Mouse (Mus musculus): ENCODE measurements around the gene Foxe3.

Foxe3 gene

GRCm38 (mm10) chr4:114913594-114913962 lies 12.2 kb downstream of the Foxe3 start:
- peak; percentile 6 for DNase-seq

GRCm38 (mm10) chr4:114912705-114913593 lies 12.9 kb downstream of the Foxe3 start:
- DNase-seq, result no peak

- DNase-seq, result no peak
Observed at GRCm38 (mm10) chr4:114909602-114910484, 16.0 kb downstream of the Foxe3 start.

- peak; percentile 22 for DNase-seq
Observed at GRCm38 (mm10) chr4:114908829-114909601, 16.8 kb downstream of the Foxe3 start, which contains the start of gene Foxd2. Gene Foxd2, minus strand, starts transcription at chr4:114908873.

- DNase-seq, result no peak
Observed at GRCm38 (mm10) chr4:114907951-114908828, 17.6 kb downstream of the Foxe3 start.

GRCm38 (mm10) chr4:114907056-114907917 lies 18.5 kb downstream of the Foxe3 start:
- no peak for DNase-seq

GRCm38 (mm10) chr4:114905969-114906680 lies 19.7 kb downstream of the Foxe3 start:
- DNase-seq, result no peak

GRCm38 (mm10) chr4:114905501-114905900 lies 20.3 kb downstream of the Foxe3 start:
- no peak for DNase-seq

- DNase-seq, result no peak
Observed at GRCm38 (mm10) chr4:114903422-114903782, 22.4 kb downstream of the Foxe3 start.

GRCm38 (mm10) chr4:114902641-114903421 lies 23.0 kb downstream of the Foxe3 start:
- DNase-seq, result no peak

- DNase-seq, result no peak
Observed at GRCm38 (mm10) chr4:114901643-114902351, 24.0 kb downstream of the Foxe3 start.

GRCm38 (mm10) chr4:114900866-114901642 lies 24.8 kb downstream of the Foxe3 start:
- DNase-seq, result no peak

- no peak for DNase-seq
Observed at GRCm38 (mm10) chr4:114899885-114900284, 25.9 kb downstream of the Foxe3 start.

GRCm38 (mm10) chr4:114897853-114898252 lies 28.0 kb downstream of the Foxe3 start:
- no peak for DNase-seq

- DNase-seq, result no peak
Observed at GRCm38 (mm10) chr4:114882232-114882631, 43.6 kb downstream of the Foxe3 start.

- DNase-seq, result no peak
Observed at GRCm38 (mm10) chr4:114876441-114876972, 49.3 kb downstream of the Foxe3 start.
